Mouse (Mus musculus): Measurements from ENCODE around the gene Fbxo44. TPM values are rescaled to one million over a fixed set of nuclear protein-coding genes. Genes with fewer than 3 reads are reported as not detected.

Fbxo44 gene
- polyA plus RNA-seq, 1 experiment: 12.5 TPM

DNA sequence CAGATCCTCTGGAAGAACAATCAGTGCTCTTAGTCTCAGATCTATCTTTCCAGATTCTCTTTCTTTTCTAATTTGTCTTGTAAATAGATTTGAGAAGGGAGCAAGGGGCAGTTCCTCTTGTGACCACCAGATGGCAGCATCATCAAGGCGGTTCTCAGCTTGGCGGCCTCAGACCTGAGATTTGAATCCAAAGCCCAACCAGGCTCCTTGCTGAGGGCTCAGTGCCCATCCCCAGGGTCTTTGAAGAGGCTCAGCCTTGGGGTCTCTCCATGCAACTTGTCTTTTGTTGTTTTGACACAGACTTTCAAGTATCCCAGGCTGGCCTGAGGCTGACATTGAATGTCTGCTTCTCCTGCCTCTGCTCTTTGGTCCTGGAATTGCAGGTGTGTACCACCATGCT is 10.6 kb upstream of the Fbxo44 start:
- Histone ChIP-seq H3K4me3 (ENCODE audit: low read depth, low read length) (no peak overlapping the region), H3K36me3 (ENCODE audit: control insufficient read depth, insufficient read depth, low read length, poor library complexity, severe bottlenecking) (no peaks in the 10 kb centered on the region), H3K4me1 (ENCODE audit: control insufficient read depth, insufficient read depth, low read length) (no peaks in the 10 kb centered on the region), H3K27ac (ENCODE audit: insufficient read depth, low read length) (no peak overlapping the region), H3K9me3 (replicated peaks; ENCODE audit: control insufficient read depth, insufficient read depth, low read length, poor library complexity, severe bottlenecking) (no peaks in the 10 kb centered on the region), H3K9ac (ENCODE audit: low read depth, poor library complexity, severe bottlenecking) (no peak overlapping the region), H3K27me3 (ENCODE audit: control insufficient read depth, insufficient read depth, low read length, poor library complexity, severe bottlenecking) (no peaks in the 10 kb centered on the region)
- no peak for TF ChIP-seq POLR2A (IDR thresholded peaks at IDR 0.05; ENCODE audit: insufficient read depth, low read length)
- peak; percentile 83 for TF ChIP-seq CTCF (IDR thresholded peaks at IDR 0.05; ENCODE audit: low read depth, low read length)

- H3K9ac ChIP-seq (ENCODE audit: low read depth, poor library complexity, severe bottlenecking): peak overlapping the region; percentile 59
Observed at GRCm38 (mm10) chr4:148169586-148169985, 9.3 kb upstream of the Fbxo44 start.

GRCm38 (mm10) chr4:148168287-148168686 is 8.0 kb upstream of the Fbxo44 start:
- H3K4me1 ChIP-seq (ENCODE audit: control insufficient read depth, insufficient read depth, low read length): no peaks in the 10 kb centered on the region

More at GRCm38 (mm10) chr4:148169586-148169985, 9.3 kb upstream of the Fbxo44 start:
- H3K27me3 ChIP-seq (ENCODE audit: control insufficient read depth, insufficient read depth, low read length, poor library complexity, severe bottlenecking): no peaks in the 10 kb centered on the region
- H3K4me3 ChIP-seq (ENCODE audit: low read depth, low read length): peak overlapping the region; percentile 40
- no peaks in the 10 kb centered on the region for H3K36me3 ChIP-seq (ENCODE audit: control insufficient read depth, insufficient read depth, low read length, poor library complexity, severe bottlenecking)
- TF ChIP-seq EP300 (IDR thresholded peaks at IDR 0.05; ENCODE audit: insufficient read depth, low read depth, low read length) (peak; percentile 30; the same call in 1 of the 2 replicates), CTCF (IDR thresholded peaks at IDR 0.05; ENCODE audit: low read depth, low read length) (no peak)
- H3K27ac ChIP-seq (ENCODE audit: insufficient read depth, low read length): peak overlapping the region; percentile 27
- H3K9me3 ChIP-seq (replicated peaks; ENCODE audit: control insufficient read depth, insufficient read depth, low read length, poor library complexity, severe bottlenecking): no peaks in the 10 kb centered on the region
- H3K4me1 ChIP-seq (ENCODE audit: control insufficient read depth, insufficient read depth, low read length): no peaks in the 10 kb centered on the region

GRCm38 (mm10) chr4:148166986-148167385 is 6.7 kb upstream of the Fbxo44 start:
- Histone ChIP-seq H3K9ac (ENCODE audit: low read depth, poor library complexity, severe bottlenecking) (no peak overlapping the region), H3K9me3 (replicated peaks; ENCODE audit: control insufficient read depth, insufficient read depth, low read length, poor library complexity, severe bottlenecking) (no peaks in the 10 kb centered on the region), H3K4me1 (ENCODE audit: control insufficient read depth, insufficient read depth, low read length) (no peaks in the 10 kb centered on the region), H3K36me3 (ENCODE audit: control insufficient read depth, insufficient read depth, low read length, poor library complexity, severe bottlenecking) (no peaks in the 10 kb centered on the region), H3K27me3 (ENCODE audit: control insufficient read depth, insufficient read depth, low read length, poor library complexity, severe bottlenecking) (no peaks in the 10 kb centered on the region), H3K27ac (ENCODE audit: insufficient read depth, low read length) (no peak overlapping the region), H3K4me3 (ENCODE audit: low read depth, low read length) (no peak overlapping the region)
- TF ChIP-seq EP300 (IDR thresholded peaks at IDR 0.05; ENCODE audit: insufficient read depth, low read depth, low read length) (no peak), POLR2A (IDR thresholded peaks at IDR 0.05; ENCODE audit: insufficient read depth, low read length) (no peak), CTCF (IDR thresholded peaks at IDR 0.05; ENCODE audit: low read depth, low read length) (peak; percentile 76)

More at GRCm38 (mm10) chr4:148168287-148168686, 8.0 kb upstream of the Fbxo44 start:
- Histone ChIP-seq H3K4me3 (ENCODE audit: low read depth, low read length) (no peak overlapping the region), H3K27me3 (ENCODE audit: control insufficient read depth, insufficient read depth, low read length, poor library complexity, severe bottlenecking) (no peaks in the 10 kb centered on the region), H3K9me3 (replicated peaks; ENCODE audit: control insufficient read depth, insufficient read depth, low read length, poor library complexity, severe bottlenecking) (no peaks in the 10 kb centered on the region), H3K27ac (ENCODE audit: insufficient read depth, low read length) (no peak overlapping the region), H3K36me3 (ENCODE audit: control insufficient read depth, insufficient read depth, low read length, poor library complexity, severe bottlenecking) (no peaks in the 10 kb centered on the region), H3K9ac (ENCODE audit: low read depth, poor library complexity, severe bottlenecking) (no peak overlapping the region)
- TF ChIP-seq EP300 (IDR thresholded peaks at IDR 0.05; ENCODE audit: insufficient read depth, low read depth, low read length): no peak
- TF ChIP-seq CTCF (IDR thresholded peaks at IDR 0.05; ENCODE audit: low read depth, low read length): peak; percentile 84
- no peak for TF ChIP-seq POLR2A (IDR thresholded peaks at IDR 0.05; ENCODE audit: insufficient read depth, low read length)

DNA sequence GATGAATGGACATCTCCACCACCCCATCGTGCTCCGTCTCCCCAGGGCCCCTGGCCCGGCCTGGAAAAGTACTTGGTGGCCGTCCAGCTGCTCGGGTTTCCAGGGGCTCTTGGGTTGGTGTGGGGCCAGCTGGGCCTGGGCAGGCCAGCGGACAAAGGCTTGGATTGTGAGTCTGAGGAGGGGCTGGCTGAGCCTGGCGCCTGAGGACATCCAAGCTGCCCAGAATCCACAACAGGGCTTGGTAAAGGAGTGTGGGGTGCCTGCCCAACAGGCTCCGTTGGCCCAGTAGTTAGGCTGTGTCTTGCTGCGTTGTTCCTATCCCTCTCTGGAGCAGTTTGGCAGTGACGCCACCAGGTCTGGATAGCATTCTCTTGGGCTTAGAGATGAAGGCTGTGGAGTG is 6.1 kb upstream of the Fbxo44 start:
- no peaks in the 10 kb centered on the region for H3K4me1 ChIP-seq (ENCODE audit: control insufficient read depth, insufficient read depth, low read length)
- TF ChIP-seq EP300 (IDR thresholded peaks at IDR 0.05; ENCODE audit: insufficient read depth, low read depth, low read length) (no peak), POLR2A (IDR thresholded peaks at IDR 0.05; ENCODE audit: insufficient read depth, low read length) (no peak), CTCF (IDR thresholded peaks at IDR 0.05; ENCODE audit: low read depth, low read length) (no peak)
- H3K4me3 ChIP-seq (ENCODE audit: low read depth, low read length): 0 out of 2 replicates have a peak overlapping the region, but pooled peaks have one; percentile 9
- no peaks in the 10 kb centered on the region for H3K36me3 ChIP-seq (ENCODE audit: control insufficient read depth, insufficient read depth, low read length, poor library complexity, severe bottlenecking)
- H3K27ac ChIP-seq (ENCODE audit: insufficient read depth, low read length): no peak overlapping the region
- H3K27me3 ChIP-seq (ENCODE audit: control insufficient read depth, insufficient read depth, low read length, poor library complexity, severe bottlenecking): no peaks in the 10 kb centered on the region
- no peak overlapping the region for H3K9ac ChIP-seq (ENCODE audit: low read depth, poor library complexity, severe bottlenecking)
- no peaks in the 10 kb centered on the region for H3K9me3 ChIP-seq (replicated peaks; ENCODE audit: control insufficient read depth, insufficient read depth, low read length, poor library complexity, severe bottlenecking)

DNA sequence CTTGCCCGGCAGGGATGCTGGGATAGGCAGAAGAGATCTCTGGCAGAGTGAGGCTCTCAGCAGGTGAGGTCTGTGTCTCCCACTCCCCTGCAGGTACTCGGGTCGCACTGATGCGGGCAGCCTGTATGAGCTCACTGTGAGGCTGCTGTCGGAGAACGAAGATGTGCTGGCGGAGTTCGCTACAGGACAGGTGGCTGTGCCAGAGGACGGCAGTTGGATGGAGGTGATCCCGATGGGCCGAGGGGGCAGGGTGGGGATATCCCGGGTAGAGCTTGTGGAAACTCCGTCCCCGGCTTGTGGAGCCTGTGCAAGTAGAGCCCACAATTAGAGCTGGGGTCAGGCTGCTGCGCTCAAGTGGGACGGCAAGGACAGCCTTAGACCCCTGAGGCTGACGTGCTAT is 5.3 kb upstream of the Fbxo44 start:
- Histone ChIP-seq H3K4me1 (ENCODE audit: control insufficient read depth, insufficient read depth, low read length) (peaks cover 3% of the 10 kb centered on the region), H3K9me3 (replicated peaks; ENCODE audit: control insufficient read depth, insufficient read depth, low read length, poor library complexity, severe bottlenecking) (no peaks in the 10 kb centered on the region), H3K4me3 (ENCODE audit: low read depth, low read length) (peak overlapping the region; percentile 12; the same call in 1 of the 2 replicates), H3K9ac (ENCODE audit: low read depth, poor library complexity, severe bottlenecking) (no peak overlapping the region), H3K27me3 (ENCODE audit: control insufficient read depth, insufficient read depth, low read length, poor library complexity, severe bottlenecking) (no peaks in the 10 kb centered on the region), H3K27ac (ENCODE audit: insufficient read depth, low read length) (no peak overlapping the region), H3K36me3 (ENCODE audit: control insufficient read depth, insufficient read depth, low read length, poor library complexity, severe bottlenecking) (no peaks in the 10 kb centered on the region)
- TF ChIP-seq CTCF (IDR thresholded peaks at IDR 0.05; ENCODE audit: low read depth, low read length): no peak
- TF ChIP-seq POLR2A (IDR thresholded peaks at IDR 0.05; ENCODE audit: insufficient read depth, low read length): no peak

Measured in ES-Bruce4 (cell line).